Mouse (Mus musculus): ENCODE results near the gene Ddx1.

DNA sequence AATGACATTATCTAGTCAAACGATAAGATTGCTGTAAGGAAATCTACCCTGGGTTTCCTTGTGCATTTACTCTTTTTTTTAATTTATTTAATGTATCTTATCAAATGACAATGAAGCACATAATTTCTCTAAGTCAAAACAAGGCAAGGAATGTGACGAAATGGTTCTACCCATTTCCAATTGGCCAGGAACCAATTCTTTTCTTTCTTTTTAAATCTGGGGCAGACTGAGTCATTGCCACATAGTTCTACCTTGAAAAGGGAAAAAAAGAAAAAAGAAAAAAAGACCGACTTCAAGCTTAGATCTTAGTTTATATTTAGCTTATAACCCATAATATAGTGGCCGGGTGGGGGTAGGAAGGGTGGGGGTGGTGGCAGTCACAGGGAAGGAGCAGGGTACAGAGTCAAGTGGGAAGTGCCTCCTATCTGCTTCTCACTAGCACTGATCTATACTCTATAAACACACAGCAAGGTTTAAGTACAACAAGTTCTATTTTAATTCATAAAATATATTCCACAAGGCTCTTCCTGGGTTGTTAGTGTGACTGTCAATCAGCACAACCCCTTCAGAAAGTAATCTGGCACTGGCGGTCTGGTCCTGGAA is 32.4 kb downstream of the Ddx1 start:
- TF ChIP-seq CTCF (conservative IDR thresholded peaks at IDR 0.05; ENCODE audit: insufficient read depth, insufficient read length, low read depth, low read length) (no peak), POLR2A (IDR thresholded peaks at IDR 0.05; ENCODE audit: low read depth, low read length) (no peak)
